46 mouse cellular contexts compared by ENCODE assay signal in genomic region chr1:167409601-167410000, GRCm38 (mm10). TPM values are rescaled to one million over a fixed set of nuclear protein-coding genes. Genes with fewer than 3 reads are reported as not detected.
"Had no signal": no experiment of that assay in that cellular context is flagged by ENCODE, and none has a peak within 500 bp of the region (broad histone marks: within the 10 kb centered on the region; RNA-seq: fewer than 3 reads in every experiment).

No protein-coding gene starts in this region.

- H3K27me3 ChIP-seq: hindbrain, embryonic 12.5 days had no signal

- DNase-seq: heart, adult 2 months; heart, postnatal 36 days; heart, postnatal 4 days; kidney, adult 11 months; kidney, adult 18-20 months; kidney, adult 2 months; kidney, adult 8-10 months; kidney, adult 9 months; kidney, postnatal 10 days; kidney, postnatal 14 days; kidney, postnatal 25 days; kidney, postnatal 36 days; kidney, postnatal 4 days; layer of hippocampus, adult 9-11 months; layer of hippocampus, postnatal 36 days had no signal

- H3K9me3 ChIP-seq: heart, embryonic 12.5 days; heart, embryonic 13.5 days; heart, embryonic 15.5 days; hindbrain, embryonic 10.5 days; hindbrain, embryonic 12.5 days; hindbrain, embryonic 13.5 days; hindbrain, embryonic 15.5 days; intestine, embryonic 15.5 days; kidney, embryonic 15.5 days had no signal

- H3K4me3 ChIP-seq: heart, adult 2 months; heart, embryonic 12.5 days; heart, embryonic 13.5 days; heart, embryonic 15.5 days; hindbrain, embryonic 10.5 days; hindbrain, embryonic 12.5 days; hindbrain, embryonic 13.5 days; hindbrain, embryonic 15.5 days; intestine, embryonic 15.5 days; kidney, embryonic 15.5 days; layer of hippocampus, adult 2 months had no signal

- H3K27ac ChIP-seq: heart, adult 2 months; heart, embryonic 13.5 days; heart, embryonic 15.5 days; hindbrain, embryonic 10.5 days; hindbrain, embryonic 12.5 days; hindbrain, embryonic 13.5 days; hindbrain, embryonic 14.5 days; hindbrain, embryonic 15.5 days; hindbrain, postnatal 0 days; intestine, embryonic 15.5 days; kidney, embryonic 15.5 days; kidney, postnatal 0 days; layer of hippocampus, adult 2 months had no signal

- H3K4me1 ChIP-seq: heart, embryonic 12.5 days; heart, embryonic 13.5 days; heart, embryonic 15.5 days; hindbrain, embryonic 10.5 days; hindbrain, embryonic 12.5 days; hindbrain, embryonic 13.5 days; hindbrain, embryonic 15.5 days; intestine, embryonic 15.5 days; kidney, embryonic 15.5 days had no signal

- H3K9ac ChIP-seq: heart, embryonic 12.5 days; heart, embryonic 13.5 days; heart, embryonic 15.5 days; hindbrain, embryonic 12.5 days; hindbrain, embryonic 13.5 days; hindbrain, embryonic 14.5 days; hindbrain, embryonic 15.5 days; intestine, embryonic 15.5 days; kidney, embryonic 15.5 days had no signal

- ATAC-seq: hindbrain, embryonic 16.5 days; hindbrain, postnatal 0 days; inflammation-experienced regulatory T-cells, adult 6 months; intestine, embryonic 15.5 days; intestine, embryonic 16.5 days; intestine, postnatal 0 days had no signal

- H3K4me2 ChIP-seq: heart, embryonic 11.5 days; heart, embryonic 12.5 days; heart, embryonic 13.5 days; heart, embryonic 15.5 days; hindbrain, embryonic 12.5 days; hindbrain, embryonic 13.5 days; hindbrain, embryonic 14.5 days; hindbrain, embryonic 15.5 days; intestine, embryonic 15.5 days; kidney, embryonic 15.5 days had no signal

- H3K36me3 ChIP-seq: heart, embryonic 12.5 days; heart, embryonic 13.5 days; heart, embryonic 15.5 days; hindbrain, embryonic 10.5 days; hindbrain, embryonic 12.5 days; hindbrain, embryonic 13.5 days; hindbrain, embryonic 15.5 days; intestine, embryonic 15.5 days; kidney, embryonic 15.5 days had no signal

RNA-seq across cellular contexts. Expression of gene Lrrc52, which starts 57.0 kb away (rescaled TPM):
- total RNA-seq: hematopoietic stem cell, adult 5-6 weeks; layer of hippocampus, adult 18-20 months; layer of hippocampus, adult 2 months; layer of hippocampus, adult 8-10 months; layer of hippocampus, postnatal 10 days; layer of hippocampus, postnatal 14 days; layer of hippocampus, postnatal 25 days; layer of hippocampus, postnatal 36 days; left cerebral cortex, adult 18-20 months had no signal
- polyA plus RNA-seq: heart, embryonic 11.5 days; heart, embryonic 12.5 days; heart, embryonic 16.5 days; hindbrain, embryonic 10.5 days; hindbrain, embryonic 11.5 days; hindbrain, embryonic 12.5 days; hindbrain, embryonic 13.5 days; hindbrain, embryonic 14.5 days; hindbrain, embryonic 15.5 days; hindbrain, embryonic 16.5 days; hindbrain, postnatal 0 days; inflammation-experienced regulatory T-cells, adult 6 months; intestine, embryonic 14.5 days; intestine, embryonic 15.5 days; intestine, postnatal 0 days; kidney, embryonic 14.5 days; kidney, embryonic 15.5 days; kidney, embryonic 16.5 days; kidney, postnatal 0 days; large intestine, adult 2 months had no signal
